Mouse (Mus musculus) kidney, embryonic 14.5 days (tissue): ENCODE measurements around the gene Shisa8. TPM values are rescaled to one million over a fixed set of nuclear protein-coding genes. Genes with fewer than 3 reads are reported as not detected.

Experiments used
- ATAC-seq: fragments of 200-750 bp; cut with Nextera tagmentation; 2 replicates; pipeline ENCODE4 v1.8.0; 2017; ENCODE audit warnings: moderate number of reproducible peaks, mild to moderate bottlenecking, moderate TSS enrichment, moderate library complexity; ENCODE audit not compliant: low FRiP score, low TSS enrichment
- H3K27ac ChIP-seq: fragments of 300-500 bp; sonication (generic); 2 replicates; pipeline ENCODE4 v1.5.1; 2014; ENCODE audit warnings: low read depth, mild to moderate bottlenecking, low read length, moderate library complexity, mixed read lengths
- H3K27me3 ChIP-seq: fragments of 300-500 bp; sonication (generic); 2 replicates; pipeline ENCODE4 v1.6.1; 2014; ENCODE audit warnings: mild to moderate bottlenecking, low read length; ENCODE audit not compliant: control insufficient read depth, insufficient read depth
- H3K36me3 ChIP-seq: fragments of 300-500 bp; sonication (generic); 2 replicates; pipeline ENCODE4 v1.6.1; 2014; ENCODE audit warnings: low read length, mixed read lengths; ENCODE audit not compliant: control insufficient read depth, insufficient read depth
- H3K4me1 ChIP-seq: fragments of 300-500 bp; sonication (generic); 2 replicates; pipeline ENCODE4 v1.6.1; 2014; ENCODE audit warnings: low read length, mixed read lengths; ENCODE audit not compliant: control insufficient read depth, insufficient read depth
- H3K4me2 ChIP-seq: fragments of 300-500 bp; sonication (generic); replicated peaks from 2 replicates; pipeline ENCODE4 v1.6.1; 2014; ENCODE audit warnings: low read depth, mild to moderate bottlenecking, low read length
- H3K4me3 ChIP-seq: fragments of 300-500 bp; sonication (generic); 2 replicates; pipeline ENCODE4 v1.5.1; 2014; ENCODE audit warnings: mild to moderate bottlenecking, low read length
- H3K9ac ChIP-seq: fragments of 300-500 bp; sonication (generic); 2 replicates; pipeline ENCODE4 v1.6.1; 2014; ENCODE audit warnings: low read depth, mild to moderate bottlenecking, low read length, moderate library complexity
- H3K9me3 ChIP-seq: fragments of 300-500 bp; sonication (generic); 2 replicates; pipeline ENCODE4 v1.6.1; 2016; ENCODE audit warnings: low read length; ENCODE audit not compliant: control insufficient read depth
- WGBS: fragments of 180-500 bp; shearing (Covaris S2); extraction: QIAGEN DNeasy Blood & Tissue Kit; methylation state at CpG from one replicate; pipeline ENCODE4 v1.1.7; 2014; 5-methylcytosine and 5-hydroxymethylcytosine counted together
- polyA plus RNA-seq: library from polyadenylated mRNA; unstranded; fragments of >200 nt; fragmentation: Nextera tagmentation; extraction: Ambion mirVana; gene quantifications from 2 replicates; pipeline ENCODE4 v1.2.1, GENCODE M21; 2014

Gene Shisa8
- polyA plus RNA-seq, 1 experiment from 2014 or later = 0.80 TPM

GRCm38 (mm10) chr15:82210801-82211200, 1.8 kb downstream of the Shisa8 start:
- Histone ChIP-seq H3K4me2 (no peak overlapping the region; the same call in 1 of the 2 replicates), H3K9me3 (no peaks in the 10 kb centered on the region), H3K9ac (no peak overlapping the region), H3K27me3 (peaks cover 90% of the 10 kb centered on the region), H3K27ac (no peak overlapping the region), H3K4me1 (peaks cover 24% of the 10 kb centered on the region), H3K36me3 (peaks cover 9% of the 10 kb centered on the region), H3K4me3 (no peak overlapping the region)
- no peak for ATAC-seq
- 31% methylated on average over 1 of the region's 1 CpGs for WGBS

GRCm38 (mm10) chr15:82209295-82210050, 3.1 kb downstream of the Shisa8 start:
- Histone ChIP-seq H3K27me3 (peaks cover 80% of the 10 kb centered on the region), H3K4me1 (peaks cover 24% of the 10 kb centered on the region), H3K27ac (no peak overlapping the region), H3K4me2 (no peak overlapping the region), H3K4me3 (no peak overlapping the region), H3K9ac (no peak overlapping the region), H3K36me3 (peaks cover 15% of the 10 kb centered on the region), H3K9me3 (no peaks in the 10 kb centered on the region)
- 80% methylated on average over 13 of the region's 13 CpGs for WGBS
- no peak for ATAC-seq

- Histone ChIP-seq H3K36me3 (peaks cover 25% of the 10 kb centered on the region), H3K9ac (no peak overlapping the region), H3K9me3 (no peaks in the 10 kb centered on the region), H3K27me3 (peaks cover 71% of the 10 kb centered on the region), H3K27ac (no peak overlapping the region), H3K4me1 (peaks cover 24% of the 10 kb centered on the region), H3K4me3 (no peak overlapping the region), H3K4me2 (no peak overlapping the region)
- ATAC-seq = no peak
- WGBS = 84% methylated on average over 8 of the region's 8 CpGs
Measured at GRCm38 (mm10) chr15:82208307-82208706, 4.3 kb downstream of the Shisa8 start.

DNA sequence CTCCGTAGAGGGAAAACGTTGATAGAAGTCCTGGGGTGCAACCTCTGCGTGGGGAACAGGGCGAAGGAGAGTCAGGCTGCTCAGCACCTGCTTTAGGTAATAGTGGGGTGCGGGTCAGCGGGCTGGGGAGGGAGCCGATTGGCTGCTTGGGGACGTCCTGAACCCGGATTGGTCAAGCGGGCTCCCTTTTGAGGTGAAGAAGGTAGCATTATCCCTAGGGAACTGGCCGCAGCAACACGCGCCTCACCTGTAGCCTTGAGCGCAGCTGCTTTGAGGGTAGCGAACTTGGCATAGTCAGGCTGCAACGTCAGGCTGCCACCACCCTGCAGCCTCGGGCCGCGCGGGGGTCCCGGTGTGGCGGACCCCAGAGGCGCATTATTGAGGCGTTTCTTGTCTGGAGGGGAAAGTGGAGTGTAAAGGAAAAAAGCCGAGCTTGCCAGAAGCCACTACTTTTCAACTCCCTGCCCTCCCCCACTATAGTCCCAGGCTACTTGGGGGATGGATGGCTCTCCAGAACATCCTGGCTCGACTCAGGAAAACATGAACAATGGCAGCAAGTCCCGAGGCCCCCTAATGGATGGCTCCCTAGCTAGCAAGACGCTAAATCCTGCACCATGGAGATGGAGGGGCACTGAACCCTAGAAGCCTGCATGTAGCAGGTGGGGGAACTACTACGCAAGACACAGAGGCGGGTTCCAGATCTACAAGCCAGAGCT, 5.0 kb downstream of the Shisa8 start:
- H3K36me3 ChIP-seq = peaks cover 32% of the 10 kb centered on the region
- no peak overlapping the region for H3K9ac ChIP-seq
- H3K4me2 ChIP-seq = no peak overlapping the region; the same call in 1 of the 2 replicates
- no peaks in the 10 kb centered on the region for H3K9me3 ChIP-seq
- H3K4me3 ChIP-seq = no peak overlapping the region
- H3K27ac ChIP-seq = no peak overlapping the region
- ATAC-seq = no peak
- WGBS = 19% methylated on average over 30 of the region's 30 CpGs
- H3K4me1 ChIP-seq = peaks cover 22% of the 10 kb centered on the region
- H3K27me3 ChIP-seq = peaks cover 65% of the 10 kb centered on the region

GRCm38 (mm10) chr15:82207105-82207459, 5.5 kb downstream of the Shisa8 start:
- peaks cover 59% of the 10 kb centered on the region for H3K27me3 ChIP-seq

GRCm38 (mm10) chr15:82206365-82207104, 6.1 kb downstream of the Shisa8 start:
- H3K4me3 ChIP-seq = no peak overlapping the region
- ATAC-seq = no peak

More at GRCm38 (mm10) chr15:82207105-82207459, 5.5 kb downstream of the Shisa8 start:
- no peak overlapping the region for H3K9ac ChIP-seq
- no peak overlapping the region for H3K27ac ChIP-seq
- peaks cover 34% of the 10 kb centered on the region for H3K36me3 ChIP-seq
- no peak for ATAC-seq
- H3K9me3 ChIP-seq = no peaks in the 10 kb centered on the region
- H3K4me2 ChIP-seq = no peak overlapping the region; the same call in 1 of the 2 replicates
- H3K4me3 ChIP-seq = no peak overlapping the region
- H3K4me1 ChIP-seq = peaks cover 17% of the 10 kb centered on the region
- 11% methylated on average over 34 of the region's 34 CpGs for WGBS

DNA sequence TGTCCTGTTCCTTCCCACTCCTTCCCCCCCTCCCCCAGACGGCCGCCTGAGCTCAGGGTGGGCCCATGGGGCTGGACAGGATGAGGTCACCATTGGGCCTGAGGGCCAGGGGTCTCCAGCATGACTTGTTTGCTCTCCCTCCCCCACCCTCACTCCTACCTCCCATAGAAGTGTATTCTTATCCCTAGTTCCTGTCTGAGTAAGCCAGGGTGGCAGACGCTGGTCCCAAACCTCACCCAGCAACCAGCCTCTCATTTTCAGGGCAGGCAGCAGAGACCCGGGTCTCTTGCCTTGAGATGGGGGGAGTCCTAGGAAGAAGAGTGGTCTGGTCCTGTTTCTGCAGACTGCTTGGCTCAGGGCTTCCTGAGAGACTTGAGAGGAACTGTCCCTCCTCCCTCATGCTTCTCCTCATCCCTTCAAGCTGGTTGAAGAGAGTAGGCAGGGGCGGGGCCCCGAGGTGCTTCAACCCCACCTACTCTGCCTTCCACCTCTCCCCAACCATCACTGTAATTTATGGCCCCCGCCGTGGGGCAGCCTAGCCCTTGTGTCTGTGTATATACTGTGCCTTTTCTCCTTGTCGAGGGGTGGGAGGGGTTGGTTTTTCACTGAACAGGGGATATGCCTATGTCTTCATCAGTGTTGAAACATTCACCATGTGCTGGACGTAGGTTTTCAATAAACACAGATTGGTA, 7.8 kb downstream of the Shisa8 start:
- H3K9ac ChIP-seq = no peak overlapping the region
- no peak overlapping the region for H3K27ac ChIP-seq
- peaks cover 53% of the 10 kb centered on the region for H3K36me3 ChIP-seq
- H3K4me2 ChIP-seq = no peak overlapping the region
- H3K4me3 ChIP-seq = no peak overlapping the region
- H3K9me3 ChIP-seq = no peaks in the 10 kb centered on the region
- H3K4me1 ChIP-seq = peaks cover 8% of the 10 kb centered on the region; the same call in 1 of the 2 replicates
- ATAC-seq = no peak
- peaks cover 37% of the 10 kb centered on the region for H3K27me3 ChIP-seq
- 45% methylated on average over 10 of the region's 10 CpGs for WGBS

More at GRCm38 (mm10) chr15:82206365-82207104, 6.1 kb downstream of the Shisa8 start:
- H3K27me3 ChIP-seq = peaks cover 54% of the 10 kb centered on the region
- no peak overlapping the region for H3K4me2 ChIP-seq
- H3K36me3 ChIP-seq = peaks cover 39% of the 10 kb centered on the region
- H3K27ac ChIP-seq = no peak overlapping the region
- 58% methylated on average over 9 of the region's 9 CpGs for WGBS
- peaks cover 12% of the 10 kb centered on the region; the same call in 1 of the 2 replicates for H3K4me1 ChIP-seq
- no peak overlapping the region for H3K9ac ChIP-seq
- no peaks in the 10 kb centered on the region for H3K9me3 ChIP-seq

GRCm38 (mm10) chr15:82203611-82204351, 8.8 kb downstream of the Shisa8 start:
- ATAC-seq = no peak
- Histone ChIP-seq H3K4me2 (no peak overlapping the region), H3K9me3 (no peaks in the 10 kb centered on the region), H3K9ac (no peak overlapping the region), H3K27me3 (peaks cover 29% of the 10 kb centered on the region), H3K27ac (no peak overlapping the region), H3K4me3 (no peak overlapping the region), H3K4me1 (peaks cover 8% of the 10 kb centered on the region; the same call in 1 of the 2 replicates), H3K36me3 (peaks cover 64% of the 10 kb centered on the region)
- WGBS = 89% methylated on average over 20 of the region's 20 CpGs
